Mouse (Mus musculus) heart, embryonic 14.5 days (tissue): ENCODE data around the gene Irak3. TPM values are rescaled to one million over a fixed set of nuclear protein-coding genes. Genes with fewer than 3 reads are reported as not detected.
A peak's percentile ranks its signal among the peaks of the same experiment; 100 is the strongest.

Source experiments
- ATAC-seq: fragments of 200-750 bp; cut with Nextera tagmentation; 2 replicates; pipeline ENCODE4 v1.8.0; 2017; ENCODE audit warnings: low read depth, moderate TSS enrichment; ENCODE audit not compliant: insufficient number of reproducible peaks, insufficient read depth, low FRiP score
- H3K27ac ChIP-seq, 2 experiments: fragments of 200-500 bp in 1 of 2; fragments of 300-500 bp in 1 of 2; sonication (generic) in 1 of 2; replicated peaks in 1 of 2; 2 replicates each; pipeline ENCODE4 v1.5.1; 2012 to 2014; ENCODE audit warnings: low read depth in 2 of 2, low read length in 2 of 2, control low read depth in 1 of 2, mild to moderate bottlenecking in 1 of 2, mixed read lengths in 1 of 2; ENCODE audit not compliant: control insufficient read depth in 1 of 2, insufficient read depth in 1 of 2
- H3K27me3 ChIP-seq: fragments of 300-500 bp; sonication (generic); 2 replicates; pipeline ENCODE4 v1.6.1; 2014; ENCODE audit warnings: mild to moderate bottlenecking, low read length, control low read depth; ENCODE audit not compliant: control insufficient read depth, insufficient read depth
- H3K36me3 ChIP-seq: fragments of 300-500 bp; sonication (generic); 2 replicates; pipeline ENCODE4 v1.6.1; 2014; ENCODE audit warnings: mild to moderate bottlenecking, control low read depth, low read length, mixed read lengths; ENCODE audit not compliant: control insufficient read depth, insufficient read depth
- H3K4me1 ChIP-seq, 2 experiments: fragments of 200-500 bp in 1 of 2; fragments of 300-500 bp in 1 of 2; sonication (generic) in 1 of 2; 2 replicates each; pipeline ENCODE4 v1.6.1; 2012 to 2014; ENCODE audit warnings: low read length in 2 of 2, control low read depth in 1 of 2, mixed read lengths in 1 of 2; ENCODE audit not compliant: control insufficient read depth in 2 of 2, insufficient read depth in 2 of 2
- H3K4me2 ChIP-seq: fragments of 300-500 bp; sonication (generic); 2 replicates; pipeline ENCODE4 v1.6.1; 2014; ENCODE audit warnings: mild to moderate bottlenecking, low read length
- H3K4me3 ChIP-seq, 2 experiments: fragments of 200-500 bp in 1 of 2; fragments of 300-500 bp in 1 of 2; sonication (generic) in 1 of 2; 2 replicates each; pipeline ENCODE4 v1.5.1; 2012 to 2014; ENCODE audit warnings: low read length in 2 of 2, mild to moderate bottlenecking in 2 of 2, control low read depth in 1 of 2, low read depth in 1 of 2, moderate library complexity in 1 of 2; ENCODE audit not compliant: control insufficient read depth in 1 of 2, insufficient read depth in 1 of 2
- H3K9ac ChIP-seq: fragments of 300-500 bp; sonication (generic); 2 replicates; pipeline ENCODE4 v1.6.1; 2014; ENCODE audit warnings: mild to moderate bottlenecking, low read length
- H3K9me3 ChIP-seq: fragments of 300-500 bp; sonication (generic); 2 replicates; pipeline ENCODE4 v1.6.1; 2016; ENCODE audit warnings: low read length, control low read depth; ENCODE audit not compliant: control insufficient read depth
- WGBS: fragments of 180-500 bp; shearing (Covaris S2); extraction: QIAGEN DNeasy Blood & Tissue Kit; methylation state at CpG from one replicate; pipeline ENCODE4 v1.1.7; 2014; 5-methylcytosine and 5-hydroxymethylcytosine counted together
- polyA plus RNA-seq: library from polyadenylated mRNA; unstranded; fragments of >200 nt; fragmentation: Nextera tagmentation; extraction: Ambion mirVana; gene quantifications from 2 replicates; pipeline ENCODE4 v1.2.1, GENCODE M21; 2014

Gene Irak3
- polyA plus RNA-seq, 1 experiment from 2014 or later: 0.41 TPM

GRCm38 (mm10) chr10:120112507-120113396, 89.2 kb downstream of the Irak3 start, which contains the start of gene Helb:
Gene Helb, minus strand, starts transcription at chr10:120112987.
- H3K9ac ChIP-seq: peak within 1 kb of the TSS; percentile 82
- H3K4me2 ChIP-seq: peak within 1 kb of the TSS; percentile 80
- no peaks in the 10 kb centered on the region for H3K27me3 ChIP-seq
- H3K36me3 ChIP-seq: peaks cover 9% of the 10 kb centered on the region; the same call in 1 of the 2 replicates
- no peaks in the 10 kb centered on the region for H3K9me3 ChIP-seq
- peaks cover 2 to 5% of the 10 kb centered on the region in 2 experiments; a peak in 1 of 4 replicates for H3K4me1 ChIP-seq
- under 1% methylated on average over 55 of the region's 55 CpGs for WGBS
- peak within 1 kb of the TSS; percentile 60 to 89 for H3K4me3 ChIP-seq
- ATAC-seq: peak; percentile 99
- H3K27ac ChIP-seq: peak within 1 kb of the TSS; percentile 86 to 90

- ATAC-seq: no peak
- Histone ChIP-seq H3K4me3 (peak overlapping the region; percentile 60 to 89), H3K9me3 (no peaks in the 10 kb centered on the region), H3K4me1 (peaks cover 2 to 5% of the 10 kb centered on the region in 2 experiments; a peak in 1 of 4 replicates), H3K4me2 (peak overlapping the region; percentile 80), H3K9ac (peak overlapping the region; percentile 82), H3K27ac (peak overlapping the region; percentile 86 to 90; a peak in 3 of 4 replicates), H3K27me3 (no peaks in the 10 kb centered on the region), H3K36me3 (peaks cover 18% of the 10 kb centered on the region; the same call in 1 of the 2 replicates)
- 75% methylated on average over 3 of the region's 3 CpGs for WGBS
Measured at GRCm38 (mm10) chr10:120111691-120112319, 90.1 kb downstream of the Irak3 start.

GRCm38 (mm10) chr10:120100806-120101205, 101.1 kb downstream of the Irak3 start:
- Histone ChIP-seq H3K4me1 (no peaks in the 10 kb centered on the region; a peak in 1 of 4 replicates), H3K27me3 (no peaks in the 10 kb centered on the region), H3K27ac (no peak overlapping the region), H3K36me3 (peaks cover 50% of the 10 kb centered on the region), H3K9ac (no peak overlapping the region), H3K4me2 (no peak overlapping the region), H3K9me3 (no peaks in the 10 kb centered on the region), H3K4me3 (no peak overlapping the region)
- WGBS: 85% methylated on average over 1 of the region's 1 CpGs
- no peak for ATAC-seq

GRCm38 (mm10) chr10:120097564-120097963, 104.4 kb downstream of the Irak3 start:
- H3K27ac ChIP-seq: no peak overlapping the region
- H3K9ac ChIP-seq: no peak overlapping the region
- no peak overlapping the region for H3K4me2 ChIP-seq
- WGBS: 86% methylated on average over 5 of the region's 5 CpGs
- no peaks in the 10 kb centered on the region for H3K27me3 ChIP-seq
- ATAC-seq: no peak
- H3K9me3 ChIP-seq: no peaks in the 10 kb centered on the region
- H3K4me3 ChIP-seq: no peak overlapping the region
- peaks cover 49% of the 10 kb centered on the region for H3K36me3 ChIP-seq
- H3K4me1 ChIP-seq: no peaks in the 10 kb centered on the region

- Histone ChIP-seq H3K27ac (no peak overlapping the region), H3K9ac (no peak overlapping the region), H3K4me3 (no peak overlapping the region), H3K36me3 (peaks cover 54% of the 10 kb centered on the region), H3K4me1 (no peaks in the 10 kb centered on the region), H3K27me3 (no peaks in the 10 kb centered on the region), H3K9me3 (no peaks in the 10 kb centered on the region), H3K4me2 (no peak overlapping the region)
- 96% methylated on average over 5 of the region's 5 CpGs for WGBS
- ATAC-seq: no peak
Measured at GRCm38 (mm10) chr10:120095716-120096115, 106.2 kb downstream of the Irak3 start.

GRCm38 (mm10) chr10:120095136-120095535, 106.8 kb downstream of the Irak3 start:
- no peak overlapping the region for H3K4me3 ChIP-seq
- H3K9me3 ChIP-seq: no peaks in the 10 kb centered on the region
- ATAC-seq: no peak
- H3K4me1 ChIP-seq: no peaks in the 10 kb centered on the region
- 89% methylated on average over 9 of the region's 9 CpGs for WGBS
- no peak overlapping the region for H3K4me2 ChIP-seq
- peaks cover 48% of the 10 kb centered on the region for H3K36me3 ChIP-seq
- no peak overlapping the region for H3K27ac ChIP-seq
- H3K27me3 ChIP-seq: no peaks in the 10 kb centered on the region
- no peak overlapping the region for H3K9ac ChIP-seq

- Histone ChIP-seq H3K4me1 (no peaks in the 10 kb centered on the region), H3K9ac (no peak overlapping the region), H3K27ac (no peak overlapping the region), H3K27me3 (no peaks in the 10 kb centered on the region), H3K4me2 (no peak overlapping the region), H3K9me3 (no peaks in the 10 kb centered on the region), H3K36me3 (peaks cover 61% of the 10 kb centered on the region), H3K4me3 (no peak overlapping the region)
- no peak for ATAC-seq
- WGBS: 86% methylated on average over 12 of the region's 12 CpGs
Measured at GRCm38 (mm10) chr10:120092548-120092947, 109.4 kb downstream of the Irak3 start.
